Mouse (Mus musculus): ENCODE measurements around the gene Hint1. TPM values are rescaled to one million over a fixed set of nuclear protein-coding genes. Genes with fewer than 3 reads are reported as not detected.
"Not testable (repeated sequence)": the region's sequence is repeated elsewhere in the genome, so short reads cannot be mapped to it uniquely, and the experiment has no call there.

Hint1 gene
- polyA plus RNA-seq, 1 experiment from 2014 or later, result 526 TPM

DNA sequence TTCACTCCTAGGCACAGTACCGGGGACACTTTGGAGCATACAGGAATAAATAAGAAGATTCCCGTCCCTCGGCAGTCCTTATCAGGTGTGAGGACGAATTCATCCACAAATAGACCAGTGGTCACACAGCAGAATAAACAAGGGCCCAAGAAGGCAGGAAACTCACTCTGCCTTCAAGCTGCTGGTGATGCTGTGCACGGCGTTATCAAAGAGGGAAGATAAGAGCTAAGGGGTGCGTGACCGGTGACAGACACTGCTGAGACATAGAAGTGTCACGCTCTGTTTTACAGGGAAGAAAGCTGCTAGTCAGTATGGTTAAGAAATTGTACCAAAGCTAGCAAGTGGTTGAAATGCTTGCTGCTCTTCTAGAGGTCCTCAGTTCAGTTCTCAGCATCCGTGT, 13.7 kb downstream of the Hint1 start:
- Histone ChIP-seq H3K4me1 (peaks cover 14% of the 10 kb centered on the region; the same call in 1 of the 2 replicates), H3K27me3 (no peaks in the 10 kb centered on the region), H3K4me3 (replicated peaks) (no peak overlapping the region), H3K9me3 (replicated peaks) (no peaks in the 10 kb centered on the region), H3K9ac (no peak overlapping the region), H3K27ac (replicated peaks) (no peak overlapping the region), H3K36me3 (no peaks in the 10 kb centered on the region), H3K4me2 (replicated peaks) (no peak overlapping the region)
- WGBS, result 80% methylated on average over 10 of the region's 10 CpGs
- no peak for ATAC-seq (ENCODE audit: insufficient number of reproducible peaks, low FRiP score, low TSS enrichment, low read depth)

DNA sequence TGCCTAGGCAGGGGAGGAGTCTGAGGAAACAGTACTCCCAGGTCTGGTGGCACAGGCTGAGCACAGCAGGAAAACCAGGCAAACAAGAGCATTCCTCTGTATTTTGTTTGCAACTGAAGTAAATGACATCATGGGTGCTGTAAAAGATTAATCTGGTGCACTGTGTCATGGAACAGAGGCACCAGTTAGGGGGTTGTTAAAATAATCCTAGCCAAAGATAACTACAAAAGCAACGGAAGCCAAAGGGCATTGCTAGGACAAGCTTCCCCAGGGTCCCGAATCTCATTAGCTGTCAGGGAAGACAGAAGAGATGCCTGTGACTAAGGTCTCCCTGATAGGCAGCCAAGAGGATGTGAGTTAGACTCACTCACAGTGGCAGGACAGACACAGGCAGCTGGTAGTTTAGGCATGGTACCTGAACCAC, 14.9 kb downstream of the Hint1 start:
- Histone ChIP-seq H3K9ac (no peak overlapping the region), H3K36me3 (no peaks in the 10 kb centered on the region), H3K27ac (replicated peaks) (no peak overlapping the region), H3K4me3 (replicated peaks) (no peak overlapping the region), H3K4me1 (peaks cover 16% of the 10 kb centered on the region; the same call in 1 of the 2 replicates), H3K27me3 (no peaks in the 10 kb centered on the region), H3K4me2 (replicated peaks) (no peak overlapping the region), H3K9me3 (replicated peaks) (no peaks in the 10 kb centered on the region)
- ATAC-seq (ENCODE audit: insufficient number of reproducible peaks, low FRiP score, low TSS enrichment, low read depth), result no peak
- WGBS, result 19% methylated on average over 2 of the region's 2 CpGs

DNA sequence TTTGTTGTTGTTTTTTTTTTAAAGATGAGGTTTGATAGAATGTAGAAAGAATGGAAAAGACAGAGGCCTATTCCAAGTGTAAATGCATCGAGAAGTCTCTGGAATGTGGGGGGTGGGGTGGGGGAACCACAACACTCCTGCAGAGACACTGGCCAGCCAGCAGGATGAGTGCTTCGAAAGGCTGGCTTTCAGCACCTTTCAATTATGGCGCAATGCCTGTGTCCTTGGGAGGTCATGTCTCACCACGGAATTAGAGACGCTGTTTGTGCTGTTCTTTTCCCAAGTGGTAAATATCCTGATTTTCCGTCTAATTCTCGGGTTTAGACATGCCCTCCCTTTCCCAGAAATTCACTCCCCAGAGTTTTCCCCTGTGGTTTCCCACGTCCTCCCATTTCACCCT, 16.5 kb downstream of the Hint1 start:
- Histone ChIP-seq H3K4me1 (peaks cover 16% of the 10 kb centered on the region; the same call in 1 of the 2 replicates), H3K27ac (replicated peaks) (peak overlapping the region; percentile 19; the same call in 1 of the 2 replicates), H3K4me3 (replicated peaks) (no peak overlapping the region), H3K9me3 (replicated peaks) (no peaks in the 10 kb centered on the region), H3K27me3 (no peaks in the 10 kb centered on the region), H3K36me3 (no peaks in the 10 kb centered on the region), H3K4me2 (replicated peaks) (no peak overlapping the region), H3K9ac (no peak overlapping the region)
- WGBS, result 16% methylated on average over 8 of the region's 8 CpGs
- peak; percentile 79 for ATAC-seq (ENCODE audit: insufficient number of reproducible peaks, low FRiP score, low TSS enrichment, low read depth)

GRCm38 (mm10) chr11:54884197-54884828, 18.1 kb downstream of the Hint1 start:
- no peaks in the 10 kb centered on the region for H3K9me3 ChIP-seq (replicated peaks)
- no peak overlapping the region for H3K9ac ChIP-seq
- H3K27ac ChIP-seq (replicated peaks), result no peak overlapping the region
- peaks cover 16% of the 10 kb centered on the region; the same call in 1 of the 2 replicates for H3K4me1 ChIP-seq
- no peak for ATAC-seq (ENCODE audit: insufficient number of reproducible peaks, low FRiP score, low TSS enrichment, low read depth)
- H3K4me2 ChIP-seq (replicated peaks), result no peak overlapping the region
- 75% methylated on average over 5 of the region's 5 CpGs for WGBS
- no peaks in the 10 kb centered on the region for H3K27me3 ChIP-seq
- no peaks in the 10 kb centered on the region for H3K36me3 ChIP-seq
- no peak overlapping the region for H3K4me3 ChIP-seq (replicated peaks)

DNA sequence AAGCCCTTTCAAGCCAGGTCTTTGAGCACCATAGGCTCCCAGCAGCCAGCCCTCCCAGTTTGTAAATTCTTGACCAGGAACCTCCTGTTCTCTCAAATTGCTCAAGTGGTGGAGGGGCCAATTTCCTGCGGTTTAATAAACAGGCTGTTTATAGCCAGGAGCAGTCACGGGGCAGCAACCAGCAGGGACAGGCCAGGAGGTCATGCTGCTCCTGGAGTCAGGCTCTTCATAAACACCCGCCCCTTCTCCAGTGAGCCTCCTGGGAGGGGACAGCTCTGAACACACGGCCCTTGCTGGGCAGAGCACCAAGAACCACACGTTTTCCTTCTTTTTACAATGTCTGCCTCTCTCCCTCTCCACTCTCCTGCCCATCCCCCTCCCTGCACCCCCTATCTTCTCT, 18.8 kb downstream of the Hint1 start:
- ATAC-seq (ENCODE audit: insufficient number of reproducible peaks, low FRiP score, low TSS enrichment, low read depth), result no peak
- 21% methylated on average over 5 of the region's 5 CpGs for WGBS

DNA sequence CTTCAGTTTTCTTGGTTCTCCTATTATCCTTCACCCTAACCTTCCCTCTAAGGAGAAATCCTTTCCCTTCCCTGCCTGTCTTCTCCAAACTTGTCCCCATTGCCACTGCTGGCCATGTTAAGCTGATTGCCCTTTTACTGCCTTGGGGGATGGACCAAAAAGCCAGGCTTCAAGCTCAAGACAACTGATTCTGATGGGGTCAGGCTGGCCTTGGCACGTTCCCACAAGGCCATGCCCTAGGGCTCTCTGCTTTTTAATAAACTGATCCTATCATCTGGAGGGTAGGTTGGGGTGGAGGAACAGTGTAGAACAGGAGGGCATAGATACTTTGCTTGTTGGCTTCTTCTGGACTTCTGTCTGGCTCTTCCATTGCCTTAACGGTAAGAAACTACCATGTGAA, 19.2 kb downstream of the Hint1 start:
- 80% methylated on average over 2 of the region's 2 CpGs for WGBS
- Histone ChIP-seq H3K4me2 (replicated peaks) (no peak overlapping the region), H3K4me1 (peaks cover 16% of the 10 kb centered on the region; the same call in 1 of the 2 replicates), H3K9ac (no peak overlapping the region), H3K9me3 (replicated peaks) (no peaks in the 10 kb centered on the region), H3K36me3 (no peaks in the 10 kb centered on the region), H3K4me3 (replicated peaks) (no peak overlapping the region), H3K27me3 (no peaks in the 10 kb centered on the region), H3K27ac (replicated peaks) (no peak overlapping the region)
- ATAC-seq (ENCODE audit: insufficient number of reproducible peaks, low FRiP score, low TSS enrichment, low read depth), result no peak

More for the DNA sequence above, 18.8 kb downstream of the Hint1 start:
- Histone ChIP-seq H3K36me3 (no peaks in the 10 kb centered on the region), H3K4me2 (replicated peaks) (no peak overlapping the region), H3K9ac (no peak overlapping the region), H3K27me3 (no peaks in the 10 kb centered on the region), H3K4me1 (peaks cover 16% of the 10 kb centered on the region; the same call in 1 of the 2 replicates), H3K27ac (replicated peaks) (no peak overlapping the region), H3K9me3 (replicated peaks) (no peaks in the 10 kb centered on the region), H3K4me3 (replicated peaks) (no peak overlapping the region)

DNA sequence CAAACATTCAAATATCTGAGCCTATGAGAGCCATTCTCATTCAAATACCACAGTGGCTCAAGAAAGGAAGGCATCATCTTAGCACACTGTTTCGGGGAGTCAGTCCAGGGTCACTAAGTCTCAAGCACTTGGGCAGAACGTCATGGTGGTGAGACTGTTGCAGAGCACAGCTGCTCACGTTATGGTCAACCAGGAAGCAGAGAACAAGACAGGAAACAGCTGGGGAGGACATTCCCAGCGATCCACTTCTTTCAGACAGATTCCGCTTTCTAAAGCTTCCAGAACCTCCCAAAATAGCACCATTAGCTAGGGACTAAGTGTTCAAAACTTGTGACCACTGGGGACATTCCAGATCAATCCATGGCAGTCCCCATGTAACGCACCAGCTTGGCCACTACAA, 21.7 kb downstream of the Hint1 start:
- Histone ChIP-seq H3K9ac (no peak overlapping the region), H3K4me1 (peaks cover 7% of the 10 kb centered on the region; the same call in 1 of the 2 replicates), H3K36me3 (no peaks in the 10 kb centered on the region), H3K27ac (replicated peaks) (no peak overlapping the region), H3K4me2 (replicated peaks) (no peak overlapping the region), H3K9me3 (replicated peaks) (no peaks in the 10 kb centered on the region), H3K27me3 (no peaks in the 10 kb centered on the region), H3K4me3 (replicated peaks) (no peak overlapping the region)
- 67% methylated on average over 6 of the region's 6 CpGs for WGBS
- no peak for ATAC-seq (ENCODE audit: insufficient number of reproducible peaks, low FRiP score, low TSS enrichment, low read depth)

GRCm38 (mm10) chr11:54891341-54891740, 25.2 kb downstream of the Hint1 start:
- 91% methylated on average over 5 of the region's 5 CpGs for WGBS
- no peaks in the 10 kb centered on the region for H3K36me3 ChIP-seq
- H3K4me3 ChIP-seq (replicated peaks), result no peak overlapping the region
- H3K4me2 ChIP-seq (replicated peaks), result no peak overlapping the region
- no peak overlapping the region for H3K9ac ChIP-seq
- H3K9me3 ChIP-seq (replicated peaks), result no peaks in the 10 kb centered on the region
- no peak for ATAC-seq (ENCODE audit: insufficient number of reproducible peaks, low FRiP score, low TSS enrichment, low read depth)
- H3K27me3 ChIP-seq, result no peaks in the 10 kb centered on the region
- no peak overlapping the region for H3K27ac ChIP-seq (replicated peaks)
- H3K4me1 ChIP-seq, result no peaks in the 10 kb centered on the region

DNA sequence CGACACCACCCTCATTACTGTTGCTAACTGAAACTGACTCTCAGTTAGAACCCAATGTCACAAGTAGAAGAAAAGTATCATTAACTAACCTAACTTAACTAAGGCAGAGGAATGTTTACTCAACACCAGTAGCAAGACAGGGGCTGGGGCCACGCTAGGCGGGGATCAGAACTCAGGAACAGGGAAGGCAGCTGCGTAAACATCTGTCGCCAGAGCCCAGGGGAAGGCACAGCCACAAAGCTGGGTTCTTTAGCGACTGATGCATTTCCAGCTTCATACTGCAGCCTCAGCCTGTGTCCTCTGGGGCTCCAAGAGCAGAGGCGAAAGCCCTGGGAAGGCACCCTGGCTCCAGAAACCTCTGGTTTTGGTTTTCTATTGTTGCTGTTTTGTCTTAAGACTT, 25.9 kb downstream of the Hint1 start:
- Histone ChIP-seq H3K9me3 (replicated peaks) (no peaks in the 10 kb centered on the region), H3K4me2 (replicated peaks) (no peak overlapping the region), H3K9ac (no peak overlapping the region), H3K27ac (replicated peaks) (no peak overlapping the region), H3K36me3 (no peaks in the 10 kb centered on the region), H3K4me3 (replicated peaks) (no peak overlapping the region), H3K27me3 (no peaks in the 10 kb centered on the region), H3K4me1 (no peaks in the 10 kb centered on the region)
- 43% methylated on average over 7 of the region's 7 CpGs for WGBS
- ATAC-seq (ENCODE audit: insufficient number of reproducible peaks, low FRiP score, low TSS enrichment, low read depth), result no peak

DNA sequence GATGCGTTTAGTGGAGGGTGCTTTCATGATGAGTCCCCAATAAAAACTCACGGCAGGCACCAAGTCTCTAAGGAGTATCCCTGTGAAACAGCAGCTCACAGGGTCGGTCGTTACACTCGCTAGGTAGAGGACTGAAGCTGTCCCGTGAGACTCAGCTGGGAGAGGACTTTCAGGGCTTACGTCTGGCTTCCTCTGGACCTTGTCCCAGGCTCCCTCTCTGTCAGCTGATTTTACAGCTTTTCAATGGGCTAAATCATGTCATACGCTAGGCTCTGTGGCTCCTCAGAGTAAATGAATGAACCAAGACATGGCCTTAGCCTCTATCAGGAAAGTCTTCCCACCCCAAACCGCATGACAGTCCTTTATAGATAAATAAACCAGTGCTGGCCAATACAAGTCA, 28.4 kb downstream of the Hint1 start:
- Histone ChIP-seq H3K27ac (replicated peaks) (no peak overlapping the region), H3K9me3 (replicated peaks) (no peaks in the 10 kb centered on the region), H3K4me1 (no peaks in the 10 kb centered on the region), H3K9ac (no peak overlapping the region), H3K4me3 (replicated peaks) (no peak overlapping the region), H3K36me3 (no peaks in the 10 kb centered on the region), H3K27me3 (no peaks in the 10 kb centered on the region), H3K4me2 (replicated peaks) (no peak overlapping the region)
- WGBS, result 65% methylated on average over 9 of the region's 9 CpGs
- ATAC-seq (ENCODE audit: insufficient number of reproducible peaks, low FRiP score, low TSS enrichment, low read depth), result no peak

GRCm38 (mm10) chr11:54896646-54897045, 30.5 kb downstream of the Hint1 start:
- WGBS, result 79% methylated on average over 3 of the region's 3 CpGs

GRCm38 (mm10) chr11:54897470-54897869, 31.3 kb downstream of the Hint1 start:
- no peak overlapping the region for H3K27ac ChIP-seq (replicated peaks)
- H3K9me3 ChIP-seq (replicated peaks), result no peaks in the 10 kb centered on the region
- H3K36me3 ChIP-seq, result no peaks in the 10 kb centered on the region
- ATAC-seq (ENCODE audit: insufficient number of reproducible peaks, low FRiP score, low TSS enrichment, low read depth), result no peak
- no peak overlapping the region for H3K4me3 ChIP-seq (replicated peaks)
- peaks cover under 1% of the 10 kb centered on the region; the same call in 1 of the 2 replicates for H3K4me1 ChIP-seq
- H3K4me2 ChIP-seq (replicated peaks), result no peak overlapping the region
- H3K27me3 ChIP-seq, result no peaks in the 10 kb centered on the region
- no peak overlapping the region for H3K9ac ChIP-seq
- 57% methylated on average over 5 of the region's 5 CpGs for WGBS

More at GRCm38 (mm10) chr11:54896646-54897045, 30.5 kb downstream of the Hint1 start:
- H3K27ac ChIP-seq (replicated peaks); H3K4me2 ChIP-seq (replicated peaks); H3K9ac ChIP-seq; H3K4me3 ChIP-seq (replicated peaks); ATAC-seq (ENCODE audit: insufficient number of reproducible peaks, low FRiP score, low TSS enrichment, low read depth); H3K4me1 ChIP-seq; H3K36me3 ChIP-seq; H3K27me3 ChIP-seq; H3K9me3 ChIP-seq (replicated peaks): not testable (repeated sequence)

All from embryonic facial prominence, embryonic 15.5 days (tissue).